Mouse (Mus musculus) ES-E14 (cell line): ENCODE measurements around the gene Mecr.

Experiments used
- CHD2 ChIP-seq: IDR thresholded peaks from 2 replicates; pipeline ENCODE4 v1.6.1; 2014; ENCODE audit warnings: mild to moderate bottlenecking, low read depth, low read length, inconsistent platforms
- MAFK ChIP-seq: IDR thresholded peaks from 2 replicates; pipeline ENCODE4 v1.6.1; 2014; ENCODE audit warnings: mild to moderate bottlenecking, low read depth, low read length, inconsistent platforms; ENCODE audit not compliant: insufficient read depth
- ZC3H11A ChIP-seq: IDR thresholded peaks from 2 replicates; pipeline ENCODE4 v1.6.1; 2012; ENCODE audit warnings: low read depth, mild to moderate bottlenecking, inconsistent platforms, low read length, borderline replicate concordance
- ZNF384 ChIP-seq: IDR thresholded peaks from 2 replicates; pipeline ENCODE4 v1.6.1; 2012; ENCODE audit warnings: low read depth, low read length, inconsistent platforms

GRCm38 (mm10) chr4:131890692-131891091, 47.4 kb downstream of the Mecr start:
- TF ChIP-seq ZNF384, result no peak
- no peak for TF ChIP-seq CHD2
- no peak for TF ChIP-seq MAFK
- no peak for TF ChIP-seq ZC3H11A
